Mouse (Mus musculus) naive thymus-derived CD4-positive, alpha-beta T cell, adult 2 months (primary cell): ENCODE measurements at regions not wholly inside any gene's neighbourhood (a gene's known extent, or its start where the extent isn't known, plus 50 kb on each side); places are given as distances from the start of the nearest gene placed in this dataset.

Experiments used
- DNase-seq: peaks from one replicate; pipeline ENCODE4 v3.0.0-alpha.2; 2011; ENCODE audit warnings: low read depth

- no peak for DNase-seq
Measured at GRCm38 (mm10) chr3:133599731-133600130, 54.8 kb upstream of the Tet2 start.

GRCm38 (mm10) chr3:133600447-133601220 is 55.7 kb upstream of the Tet2 start:
- no peak for DNase-seq

GRCm38 (mm10) chr3:133605460-133605859 is 60.5 kb upstream of the Tet2 start:
- no peak for DNase-seq

- DNase-seq: no peak
Measured at GRCm38 (mm10) chr3:133608845-133609261, 63.9 kb upstream of the Tet2 start.

GRCm38 (mm10) chr3:133613836-133614711 is 69.1 kb upstream of the Tet2 start:
- peak; percentile 48 for DNase-seq

- DNase-seq: no peak
Measured at GRCm38 (mm10) chr3:133614712-133615426, 69.9 kb upstream of the Tet2 start.

- no peak for DNase-seq
Measured at GRCm38 (mm10) chr3:133617036-133617435, 72.1 kb upstream of the Tet2 start.

- DNase-seq: no peak
Measured at GRCm38 (mm10) chr3:133618491-133618890, 73.6 kb upstream of the Tet2 start.

- no peak for DNase-seq
Measured at GRCm38 (mm10) chr3:133623201-133623744, 78.3 kb upstream of the Tet2 start.

- no peak for DNase-seq
Measured at GRCm38 (mm10) chr3:133624079-133624875, 79.3 kb upstream of the Tet2 start.

GRCm38 (mm10) chr3:133625046-133625445 is 80.1 kb upstream of the Tet2 start:
- no peak for DNase-seq

GRCm38 (mm10) chr3:133626442-133626841 is 81.5 kb upstream of the Tet2 start:
- DNase-seq: no peak

GRCm38 (mm10) chr3:133627116-133627844 is 82.3 kb upstream of the Tet2 start:
- DNase-seq: no peak

- DNase-seq: no peak
Measured at GRCm38 (mm10) chr3:133634306-133634705, 89.4 kb upstream of the Tet2 start.

GRCm38 (mm10) chr3:133645604-133646003 is 100.7 kb upstream of the Tet2 start:
- DNase-seq: no peak

GRCm38 (mm10) chr3:133646449-133647059 is 101.6 kb upstream of the Tet2 start:
- DNase-seq: no peak

- no peak for DNase-seq
Measured at GRCm38 (mm10) chr3:133650025-133650424, 105.1 kb upstream of the Tet2 start.

GRCm38 (mm10) chr3:133651996-133652395 is 107.1 kb upstream of the Tet2 start:
- no peak for DNase-seq

GRCm38 (mm10) chr3:133659759-133660158 is 114.8 kb upstream of the Tet2 start:
- DNase-seq: no peak

- no peak for DNase-seq
Measured at GRCm38 (mm10) chr3:133661303-133661702, 116.4 kb upstream of the Tet2 start.
